Mouse (Mus musculus) urinary bladder, postnatal 10 days (tissue): ENCODE results near the gene Glg1.
"Not testable (repeated sequence)": the region's sequence is repeated elsewhere in the genome, so short reads cannot be mapped to it uniquely, and the experiment has no call there.

Experiments used
- DNase-seq: peaks from one replicate; pipeline ENCODE4 v3.0.0; 2022; ENCODE audit warnings: low spot score

Gene Glg1

DNA sequence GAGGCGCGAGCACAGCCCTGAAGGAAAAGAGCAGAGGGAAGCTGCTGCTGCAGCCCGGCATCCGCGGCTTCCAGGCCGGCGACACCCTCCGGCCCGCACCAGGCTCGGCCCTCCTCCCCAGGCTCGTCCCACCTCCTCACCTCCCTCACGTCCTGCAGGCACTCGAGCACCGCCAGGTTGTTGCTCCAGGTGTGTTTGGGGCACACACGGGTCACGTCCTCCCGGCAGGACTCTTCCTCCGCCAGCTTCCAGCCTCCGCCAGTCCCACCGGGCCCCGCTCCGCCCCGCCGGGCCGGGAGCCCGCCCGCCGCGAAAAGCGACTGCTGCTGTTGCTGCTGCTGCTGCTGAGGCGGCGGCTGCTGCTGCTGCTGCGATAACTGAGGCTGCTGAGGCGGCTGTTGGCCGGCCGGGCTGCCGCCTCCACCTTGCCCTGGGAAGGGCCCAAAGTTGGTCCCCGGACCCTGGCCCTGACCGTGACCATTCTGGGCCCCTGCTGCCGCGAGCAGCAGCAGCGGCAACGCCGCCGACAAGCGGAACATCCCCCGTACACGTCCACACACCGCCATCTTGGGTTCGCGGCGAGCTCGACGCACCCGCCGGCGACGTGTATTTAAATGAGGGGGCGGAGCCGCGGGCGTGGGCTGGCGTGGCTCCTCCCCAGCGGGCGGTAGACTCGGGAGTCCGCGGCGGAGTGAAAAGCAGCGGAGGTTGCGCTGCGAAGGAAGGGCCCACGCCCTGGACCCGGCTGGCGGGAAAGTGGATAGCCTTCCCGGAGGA is at the start of gene Glg1:
Gene Glg1 (minus strand): TSS at position 586 of the 777 bp plus-strand sequence.
- peak; percentile 90 for DNase-seq

- DNase-seq = no peak
Observed at GRCm38 (mm10) chr8:111305031-111305730, 46.2 kb upstream of the Glg1 start.

- no peak for DNase-seq
Observed at GRCm38 (mm10) chr8:111304359-111304758, 45.3 kb upstream of the Glg1 start.

DNA sequence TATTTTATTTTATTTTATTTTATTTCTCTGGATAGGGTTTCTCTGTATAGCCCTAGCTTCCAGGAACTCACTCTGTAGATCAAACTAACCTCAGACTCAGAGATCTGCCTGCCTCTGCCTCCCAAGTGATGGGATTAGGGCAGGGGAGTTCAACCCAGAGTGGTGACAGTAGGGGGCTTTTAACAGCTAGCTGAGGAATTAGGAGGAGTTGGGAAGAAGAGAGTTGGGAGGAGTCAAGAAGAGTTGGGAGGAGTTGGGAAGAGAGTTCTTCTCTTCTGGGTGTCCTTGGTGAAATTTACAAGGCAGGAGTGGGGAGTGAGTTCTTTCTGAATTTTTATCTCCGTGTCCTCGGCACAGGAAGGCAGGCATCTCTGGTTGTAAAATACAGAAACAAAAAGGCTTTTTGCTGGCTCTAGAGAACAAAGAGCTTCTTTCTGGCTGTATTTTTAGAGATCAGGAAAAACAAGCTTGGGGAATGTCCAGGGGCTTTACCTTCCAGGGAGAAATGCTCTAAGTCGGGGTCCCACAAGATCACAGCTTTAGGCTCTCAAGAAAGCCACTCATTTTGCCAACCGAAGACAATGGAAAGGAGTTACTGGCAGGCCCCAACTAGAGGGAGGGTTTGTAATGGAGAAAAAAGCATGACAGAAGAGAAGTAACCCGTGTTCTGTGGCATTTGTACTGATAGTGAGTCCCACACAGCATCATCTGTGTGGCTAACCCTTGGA is 44.2 kb upstream of the Glg1 start:
- not testable (repeated sequence) for DNase-seq

GRCm38 (mm10) chr8:111300597-111301546 is 41.9 kb upstream of the Glg1 start:
- DNase-seq = no peak

GRCm38 (mm10) chr8:111299821-111300568 is 41.0 kb upstream of the Glg1 start, which contains the start of gene Rfwd3:
Rfwd3 (minus strand) TSS chr8:111300222.
- DNase-seq = peak; percentile 81

DNA sequence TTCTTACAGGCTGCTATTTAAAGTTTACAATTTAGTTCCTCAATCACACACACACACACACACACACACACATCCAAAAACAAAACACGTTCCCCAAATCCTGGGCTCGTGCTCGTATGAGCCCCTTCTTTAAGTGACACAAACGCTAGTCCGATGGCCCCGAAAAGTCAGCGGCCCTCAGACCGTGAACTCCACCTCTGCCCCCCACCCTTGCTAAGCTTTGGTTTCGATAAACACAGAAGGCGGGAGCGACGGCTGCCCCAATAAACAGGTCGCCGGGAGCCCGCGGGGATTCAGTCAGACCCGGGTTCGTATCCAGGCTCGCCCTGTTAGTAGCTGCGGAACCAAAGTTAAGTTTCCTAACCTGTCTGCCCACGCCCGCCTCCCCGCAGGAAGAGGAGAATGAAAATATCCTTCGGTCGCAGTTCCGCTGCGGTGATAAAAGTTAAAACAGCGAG is 40.4 kb upstream of the Glg1 start:
- DNase-seq = peak; percentile 11

- no peak for DNase-seq
Observed at GRCm38 (mm10) chr8:111298011-111298410, 39.0 kb upstream of the Glg1 start.

DNA sequence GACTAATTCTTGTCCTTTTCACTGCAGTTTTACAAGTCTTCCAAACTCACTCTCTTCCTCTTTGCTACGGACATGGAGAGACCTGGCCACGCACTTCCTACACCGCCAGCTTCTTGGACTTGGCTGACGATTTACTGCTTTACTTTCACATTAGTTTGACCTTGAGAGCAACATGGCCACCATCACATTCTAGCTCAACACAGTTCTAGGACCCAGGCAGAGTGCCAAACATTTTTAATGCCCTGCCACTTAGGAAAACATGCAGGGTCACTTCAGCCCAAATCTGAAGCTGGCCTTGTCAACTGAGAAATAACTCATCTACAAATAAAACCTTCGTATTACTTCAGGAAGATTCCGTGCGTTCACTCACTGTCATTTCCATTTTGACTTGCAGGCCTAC is 32.7 kb upstream of the Glg1 start:
- no peak for DNase-seq

GRCm38 (mm10) chr8:111290586-111290985 is 31.6 kb upstream of the Glg1 start:
- DNase-seq = no peak

- DNase-seq = no peak
Observed at GRCm38 (mm10) chr8:111285603-111286002, 26.6 kb upstream of the Glg1 start.

GRCm38 (mm10) chr8:111282093-111282492 is 23.1 kb upstream of the Glg1 start:
- no peak for DNase-seq

GRCm38 (mm10) chr8:111268277-111268676 is 9.3 kb upstream of the Glg1 start:
- no peak for DNase-seq

GRCm38 (mm10) chr8:111266161-111266560 is 7.1 kb upstream of the Glg1 start:
- DNase-seq = not testable (repeated sequence)

DNA sequence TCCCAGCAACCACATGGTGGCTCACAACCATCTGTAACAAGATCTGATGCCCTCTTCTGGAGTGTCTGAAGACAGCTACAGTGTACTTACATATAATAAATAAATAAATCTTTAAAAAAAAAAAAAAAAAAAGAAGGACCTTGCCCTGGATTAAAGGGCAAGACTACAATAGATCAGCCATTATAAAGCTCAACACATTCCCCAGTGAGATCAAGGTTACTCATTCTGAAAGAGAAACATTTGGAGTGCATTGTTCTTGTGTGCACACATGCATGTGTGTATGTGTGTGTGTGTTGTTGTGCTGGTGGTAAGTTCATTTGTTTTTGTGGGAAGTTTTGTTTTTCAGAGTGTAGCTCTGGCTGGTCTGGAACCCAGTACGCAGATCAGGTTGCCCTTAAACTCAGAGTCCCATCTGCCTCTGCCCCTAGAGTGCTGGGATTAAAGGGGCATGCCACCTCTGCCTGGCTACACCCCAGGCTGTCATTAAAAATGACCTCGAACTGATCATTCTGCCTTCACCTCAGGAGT is 5.7 kb upstream of the Glg1 start:
- no peak for DNase-seq

DNA sequence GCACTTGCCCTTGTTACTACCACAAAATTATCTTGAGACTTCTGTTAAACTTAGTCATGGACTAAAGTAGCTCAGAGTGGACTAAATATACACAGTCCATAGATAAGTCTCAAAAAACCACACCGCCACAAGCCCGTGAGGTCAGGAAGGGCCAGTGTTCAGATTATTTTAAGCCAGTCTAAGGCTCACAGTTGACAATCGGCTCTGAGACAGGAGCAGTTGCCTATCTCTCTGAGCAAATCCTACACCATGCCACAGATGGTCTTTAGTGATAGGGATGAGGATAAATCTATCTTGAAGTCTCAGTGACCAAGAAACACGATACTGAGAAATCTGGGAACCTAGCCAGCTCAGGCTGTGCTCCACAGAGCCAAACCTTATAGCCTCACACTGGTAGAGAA is 3.0 kb upstream of the Glg1 start:
- no peak for DNase-seq

- DNase-seq = no peak
Observed at GRCm38 (mm10) chr8:111260251-111260650, 1.2 kb upstream of the Glg1 start.

GRCm38 (mm10) chr8:111259408-111259741 is 359 bp upstream of the Glg1 start:
- DNase-seq = no peak

GRCm38 (mm10) chr8:111258010-111258630 is 896 bp downstream of the Glg1 start:
- DNase-seq = no peak

DNA sequence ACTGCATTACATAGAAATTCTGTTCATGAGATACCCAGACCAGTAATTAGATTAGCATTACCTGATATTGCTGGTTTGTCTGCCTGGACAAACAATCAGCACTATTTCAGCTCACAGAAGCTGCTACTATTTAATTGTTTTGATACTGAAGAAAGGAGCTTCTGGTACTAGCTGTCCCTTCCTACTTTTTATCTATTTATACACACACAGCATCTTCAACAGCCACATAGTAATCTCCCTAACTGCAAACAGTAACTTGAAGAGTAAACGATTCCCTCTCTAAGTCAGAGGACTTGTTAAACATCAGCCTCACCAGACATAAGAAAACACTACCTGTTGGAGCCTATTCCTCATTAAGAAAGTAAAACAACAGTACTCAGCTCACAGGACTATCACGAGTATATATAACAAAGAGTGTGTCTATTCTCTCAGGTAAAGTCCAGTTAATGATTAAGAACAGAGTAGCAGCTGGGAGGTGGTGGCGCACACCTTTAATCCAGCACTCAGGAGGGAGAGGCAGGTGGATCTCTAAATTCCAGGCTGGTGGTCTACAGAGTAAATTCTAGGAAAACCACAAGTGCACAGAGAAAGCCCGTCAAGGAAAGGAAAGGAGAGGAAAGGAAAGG is 6.4 kb downstream of the Glg1 start:
- no peak for DNase-seq
